Mouse (Mus musculus) liver, embryonic 11.5 days (tissue): Measurements from ENCODE around the gene Cox19. TPM values are rescaled to one million over a fixed set of nuclear protein-coding genes. Genes with fewer than 3 reads are reported as not detected.
"Not testable (repeated sequence)": the region's sequence is repeated elsewhere in the genome, so short reads cannot be mapped to it uniquely, and the experiment has no call there.

Source experiments
- ATAC-seq: fragments of 200-750 bp; cut with Nextera tagmentation; replicated peaks from 2 replicates; pipeline ENCODE4 v1.8.0; 2017; ENCODE audit warnings: moderate number of reproducible peaks, mild to moderate bottlenecking, moderate TSS enrichment, moderate library complexity; ENCODE audit not compliant: low FRiP score
- DNase-seq: peaks from one replicate; pipeline ENCODE4 v3.0.0-alpha.2; 2017; ENCODE audit warnings: low spot score
- H3K27ac ChIP-seq: fragments of 300-500 bp; sonication (generic); 2 replicates; pipeline ENCODE4 v1.5.1; 2014; ENCODE audit warnings: mild to moderate bottlenecking, low read depth, low read length, control low read depth
- H3K27me3 ChIP-seq: fragments of 300-500 bp; sonication (generic); replicated peaks from 2 replicates; pipeline ENCODE4 v1.6.1; 2014; ENCODE audit warnings: low read length, mixed read lengths; ENCODE audit not compliant: control insufficient read depth, insufficient read depth
- H3K36me3 ChIP-seq: fragments of 300-500 bp; sonication (generic); 2 replicates; pipeline ENCODE4 v1.6.1; 2014; ENCODE audit warnings: mild to moderate bottlenecking, low read length, moderate library complexity, mixed read lengths; ENCODE audit not compliant: control insufficient read depth, insufficient read depth
- H3K4me1 ChIP-seq: fragments of 300-500 bp; sonication (generic); replicated peaks from 2 replicates; pipeline ENCODE4 v1.6.1; 2014; ENCODE audit warnings: low read length, mixed read lengths; ENCODE audit not compliant: control insufficient read depth, insufficient read depth
- H3K4me2 ChIP-seq: fragments of 300-500 bp; sonication (generic); 2 replicates; pipeline ENCODE4 v1.6.1; 2014; ENCODE audit warnings: mild to moderate bottlenecking, control low read depth, moderate library complexity
- H3K4me3 ChIP-seq: fragments of 300-500 bp; sonication (generic); 2 replicates; pipeline ENCODE4 v1.5.1; 2014; ENCODE audit warnings: low read depth, low read length, control low read depth
- H3K9ac ChIP-seq: fragments of 300-500 bp; sonication (generic); 2 replicates; pipeline ENCODE4 v1.6.1; 2014; ENCODE audit warnings: low read depth, low read length, control low read depth
- H3K9me3 ChIP-seq: fragments of 300-500 bp; sonication (generic); 2 replicates; pipeline ENCODE4 v1.6.1; 2016; ENCODE audit warnings: low read length, inconsistent platforms, mixed read lengths; ENCODE audit not compliant: control insufficient read depth
- WGBS: fragments of 180-500 bp; shearing (Covaris S2); extraction: QIAGEN DNeasy Blood & Tissue Kit; methylation state at CpG from one replicate; pipeline ENCODE4 v1.1.7; 2014; 5-methylcytosine and 5-hydroxymethylcytosine counted together
- polyA plus RNA-seq: library from polyadenylated mRNA; unstranded; fragments of >200 nt; fragmentation: Nextera tagmentation; extraction: Ambion mirVana; gene quantifications from 2 replicates; pipeline ENCODE4 v1.2.1, GENCODE M21; 2014

The Cox19 gene
- polyA plus RNA-seq, 1 experiment from 2014 or later: 98.1 TPM

DNA sequence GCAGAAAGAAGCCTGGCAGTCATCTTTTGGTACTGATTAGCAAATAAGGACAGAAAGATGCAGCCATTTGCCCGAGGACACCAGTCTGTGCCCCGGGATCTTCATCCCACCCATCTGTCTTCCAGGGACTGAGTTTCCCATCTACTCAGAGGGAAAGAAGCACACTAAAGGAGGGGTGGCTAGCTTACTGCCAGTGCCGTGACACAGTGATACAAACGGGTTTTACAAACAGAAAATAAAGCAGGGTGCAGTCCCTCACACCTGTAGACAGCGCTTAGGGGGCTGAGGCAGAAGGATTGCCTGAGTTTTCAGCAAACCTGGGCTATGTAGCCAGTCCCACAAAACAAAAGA, 5.9 kb downstream of the Cox19 start:
- peak overlapping the region; percentile 39 for H3K27ac ChIP-seq
- ATAC-seq: peak; percentile 15

DNA sequence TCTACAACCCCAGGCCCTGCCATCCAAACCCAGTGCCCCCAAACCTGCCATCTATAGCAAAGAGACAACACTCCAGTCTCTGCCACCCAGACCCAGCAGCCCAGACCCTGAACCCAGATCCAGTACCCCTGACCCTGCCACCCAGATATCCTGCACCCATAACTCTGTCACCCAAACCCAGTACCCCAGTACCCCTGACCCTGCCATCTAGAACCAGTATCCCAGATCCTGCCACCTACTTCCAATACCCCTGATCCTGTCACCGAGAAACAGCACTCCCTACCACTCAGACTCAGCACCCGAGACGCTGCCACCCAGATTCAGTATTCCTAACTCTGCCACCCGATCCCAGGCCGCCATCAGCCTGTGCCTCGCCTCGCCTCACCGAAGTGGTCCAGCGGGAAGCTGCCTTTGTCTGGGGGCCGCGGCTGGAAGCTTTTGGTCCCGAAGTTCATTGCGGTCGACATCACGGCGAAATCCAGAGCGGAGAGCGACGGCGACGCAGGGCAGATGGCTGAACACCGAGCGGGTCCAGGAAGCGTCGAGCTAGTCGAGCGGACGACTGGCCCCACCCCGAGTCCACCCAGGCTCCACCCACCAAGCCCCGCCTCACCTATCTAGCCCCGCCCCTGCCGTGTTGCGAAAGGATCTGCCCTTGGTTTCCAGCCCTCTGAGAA, 6.4 kb downstream of the Cox19 start:
- Histone ChIP-seq H3K27ac (peak overlapping the region; percentile 40; the same call in 1 of the 2 replicates), H3K4me3 (peak overlapping the region; percentile 82), H3K36me3 (peaks cover 13% of the 10 kb centered on the region), H3K27me3 (no peaks in the 10 kb centered on the region), H3K9me3 (no peaks in the 10 kb centered on the region), H3K4me2 (peak overlapping the region; percentile 96), H3K4me1 (peaks cover 15% of the 10 kb centered on the region), H3K9ac (peak overlapping the region; percentile 78)
- ATAC-seq: peak; percentile 90
- peak; percentile 99 for DNase-seq
- under 1% methylated on average over 33 of the region's 33 CpGs for WGBS

More for the DNA sequence above, 5.9 kb downstream of the Cox19 start:
- Histone ChIP-seq H3K4me3 (peak overlapping the region; percentile 82), H3K9ac (peak overlapping the region; percentile 39; the same call in 1 of the 2 replicates), H3K36me3 (peaks cover 10% of the 10 kb centered on the region), H3K27me3 (no peaks in the 10 kb centered on the region), H3K4me1 (peaks cover 15% of the 10 kb centered on the region), H3K9me3 (no peaks in the 10 kb centered on the region), H3K4me2 (peak overlapping the region; percentile 66)
- DNase-seq: no peak
- 11% methylated on average over 5 of the region's 5 CpGs for whole genome bisulfite sequencing

DNA sequence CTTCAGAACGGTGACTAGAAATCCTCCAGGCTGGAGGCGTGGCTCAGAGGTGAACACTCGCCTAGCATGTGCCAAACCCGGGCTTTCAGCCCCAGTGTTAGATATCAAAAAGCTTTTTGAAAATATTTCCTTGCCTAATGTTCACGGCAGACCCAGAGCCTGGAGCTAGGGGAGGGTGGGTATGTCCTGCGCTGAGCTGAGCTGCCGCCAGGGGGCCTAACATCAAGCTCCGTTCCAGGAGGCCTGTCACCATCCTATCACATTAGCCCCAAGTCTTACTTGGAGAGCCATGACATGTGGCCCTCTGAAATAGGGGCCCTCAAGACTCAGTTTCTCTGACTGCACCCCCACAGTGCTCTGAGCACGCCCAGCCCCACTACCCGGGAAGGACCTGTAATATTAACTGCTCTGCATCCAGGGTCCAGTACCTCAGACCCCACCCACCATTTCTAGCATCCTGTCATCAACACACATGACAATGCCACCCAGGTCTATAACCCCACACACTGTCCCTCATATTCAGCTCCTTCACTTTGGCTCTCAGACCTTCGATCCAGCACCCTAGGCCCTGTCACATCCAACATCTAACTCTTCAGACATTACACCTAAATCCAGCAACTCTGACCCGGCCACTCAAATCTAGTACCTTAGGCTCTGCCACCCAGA, 7.1 kb downstream of the Cox19 start:
- H3K4me3 ChIP-seq: peak overlapping the region; percentile 82
- ATAC-seq (peak; percentile 78), DNase-seq (peak; percentile 81)
- peak overlapping the region; percentile 40 for H3K27ac ChIP-seq
- H3K27me3 ChIP-seq: no peaks in the 10 kb centered on the region
- 7% methylated on average over 12 of the region's 12 CpGs for WGBS
- peak overlapping the region; percentile 78 for H3K9ac ChIP-seq
- H3K36me3 ChIP-seq: peaks cover 20% of the 10 kb centered on the region
- H3K4me2 ChIP-seq: peak overlapping the region; percentile 96
- no peaks in the 10 kb centered on the region for H3K9me3 ChIP-seq
- H3K4me1 ChIP-seq: peaks cover 11% of the 10 kb centered on the region

DNA sequence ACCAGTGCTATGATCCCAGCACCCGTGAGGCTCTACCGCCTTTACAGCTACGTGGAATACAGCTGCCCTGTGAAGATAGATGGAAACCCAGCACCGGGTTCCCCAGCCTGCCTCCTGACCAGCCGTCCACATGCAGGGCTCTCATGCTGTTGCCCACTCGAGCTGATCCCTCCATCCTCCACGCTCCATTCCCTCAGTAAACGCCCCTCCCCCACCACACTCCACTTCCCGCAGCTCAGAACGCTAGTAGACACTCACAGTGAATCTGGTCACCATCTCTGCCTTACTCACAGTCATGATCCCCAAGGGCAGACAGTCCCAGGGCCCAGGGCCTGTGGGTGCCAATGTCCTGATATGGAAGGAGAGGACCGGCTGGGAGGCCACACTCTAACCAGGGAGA, 12.3 kb downstream of the Cox19 start:
- 81% methylated on average over 11 of the region's 11 CpGs for WGBS
- no peak overlapping the region for H3K27ac ChIP-seq
- peaks cover 40% of the 10 kb centered on the region for H3K36me3 ChIP-seq

DNA sequence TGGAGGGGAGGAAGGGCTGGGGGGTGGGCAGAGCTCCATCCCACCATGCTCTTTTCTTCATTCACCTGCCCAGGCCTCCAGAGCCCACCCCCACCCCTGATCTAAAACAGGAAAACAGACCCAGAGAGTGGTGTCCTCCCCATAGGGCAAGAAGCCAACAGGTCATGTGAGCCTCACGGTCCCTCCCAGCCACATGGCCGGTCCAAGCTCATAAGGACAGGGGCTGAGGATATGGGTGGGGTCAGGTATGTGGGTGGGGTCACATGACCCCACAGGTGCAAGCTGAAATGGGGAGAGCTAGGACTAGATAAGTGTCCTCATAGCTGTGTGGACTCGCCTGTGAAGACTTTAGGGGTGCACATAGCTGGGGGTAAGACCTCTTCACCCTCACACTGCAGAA, 12.8 kb downstream of the Cox19 start:
- H3K27ac ChIP-seq: no peak overlapping the region
- 72% methylated on average over 3 of the region's 3 CpGs for WGBS
- H3K36me3 ChIP-seq: peaks cover 40% of the 10 kb centered on the region

More for the DNA sequence above, 12.3 kb downstream of the Cox19 start:
- no peaks in the 10 kb centered on the region for H3K27me3 ChIP-seq
- H3K9ac ChIP-seq: no peak overlapping the region
- H3K4me2 ChIP-seq: no peak overlapping the region
- DNase-seq (no peak), ATAC-seq (no peak)
- H3K9me3 ChIP-seq: no peaks in the 10 kb centered on the region
- H3K4me1 ChIP-seq: peaks cover 5% of the 10 kb centered on the region
- H3K4me3 ChIP-seq: no peak overlapping the region

DNA sequence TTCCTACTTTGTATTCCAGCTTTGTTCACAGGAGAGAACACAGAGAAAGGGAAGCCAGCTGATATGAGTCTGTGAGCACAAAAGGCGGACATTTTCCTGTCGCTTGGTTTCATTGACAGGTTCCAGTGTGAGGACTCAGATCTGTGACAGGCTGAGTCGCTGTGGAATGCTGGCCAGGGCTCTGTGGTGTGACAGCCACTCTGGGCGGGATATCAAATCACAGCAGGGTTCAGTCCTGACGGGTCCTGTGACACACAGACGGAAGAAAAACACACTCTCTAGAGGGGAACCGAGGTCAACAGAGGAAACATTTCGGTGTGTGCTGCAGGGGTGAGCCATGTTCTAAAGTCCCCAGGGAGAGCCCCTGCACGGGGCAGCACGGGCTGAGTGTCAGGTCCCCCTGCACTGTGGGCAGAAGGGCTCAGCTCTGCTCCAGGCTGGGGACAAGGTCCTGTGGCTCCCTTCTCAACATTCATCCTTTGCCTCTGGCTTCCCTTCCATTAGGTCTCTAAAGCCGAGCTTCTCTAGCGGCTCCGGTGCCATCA, 13.3 kb downstream of the Cox19 start:
- WGBS: 81% methylated on average over 13 of the region's 13 CpGs
- Histone ChIP-seq H3K27me3 (no peaks in the 10 kb centered on the region), H3K9me3 (no peaks in the 10 kb centered on the region), H3K9ac (no peak overlapping the region), H3K4me2 (no peak overlapping the region), H3K36me3 (peaks cover 40% of the 10 kb centered on the region), H3K27ac (no peak overlapping the region), H3K4me3 (no peak overlapping the region), H3K4me1 (peaks cover under 1% of the 10 kb centered on the region)
- DNase-seq: no peak
- ATAC-seq: no peak

More for the DNA sequence above, 12.8 kb downstream of the Cox19 start:
- H3K4me3 ChIP-seq: no peak overlapping the region
- no peaks in the 10 kb centered on the region for H3K4me1 ChIP-seq
- DNase-seq (no peak), ATAC-seq (no peak)
- no peak overlapping the region for H3K4me2 ChIP-seq
- H3K9me3 ChIP-seq: no peaks in the 10 kb centered on the region
- H3K27me3 ChIP-seq: no peaks in the 10 kb centered on the region
- H3K9ac ChIP-seq: no peak overlapping the region

DNA sequence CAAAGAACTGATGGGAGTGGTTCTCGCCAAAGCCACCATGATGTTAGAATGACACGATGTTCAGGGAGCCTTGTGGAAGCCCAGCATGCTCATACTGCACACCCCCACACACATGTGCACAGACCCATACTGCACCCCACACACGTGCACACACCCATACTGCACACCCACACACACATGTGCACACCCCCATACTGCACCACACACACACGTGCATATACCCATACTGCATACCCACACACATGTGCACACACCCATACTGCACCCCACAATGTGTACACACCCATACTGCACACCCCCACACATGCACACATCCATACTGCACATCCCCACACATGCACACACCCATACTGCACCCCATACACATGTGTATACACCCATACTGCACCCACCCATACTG, 15.6 kb downstream of the Cox19 start:
- WGBS: 86% methylated on average over 4 of the region's 4 CpGs
- H3K9ac ChIP-seq: no peak overlapping the region
- H3K9me3 ChIP-seq: no peaks in the 10 kb centered on the region
- peaks cover 11% of the 10 kb centered on the region for H3K4me1 ChIP-seq
- H3K27ac ChIP-seq: no peak overlapping the region
- peaks cover 30% of the 10 kb centered on the region; the same call in 1 of the 2 replicates for H3K36me3 ChIP-seq
- no peak for DNase-seq
- no peak for ATAC-seq
- no peaks in the 10 kb centered on the region for H3K27me3 ChIP-seq
- no peak overlapping the region for H3K4me2 ChIP-seq
- no peak overlapping the region for H3K4me3 ChIP-seq

DNA sequence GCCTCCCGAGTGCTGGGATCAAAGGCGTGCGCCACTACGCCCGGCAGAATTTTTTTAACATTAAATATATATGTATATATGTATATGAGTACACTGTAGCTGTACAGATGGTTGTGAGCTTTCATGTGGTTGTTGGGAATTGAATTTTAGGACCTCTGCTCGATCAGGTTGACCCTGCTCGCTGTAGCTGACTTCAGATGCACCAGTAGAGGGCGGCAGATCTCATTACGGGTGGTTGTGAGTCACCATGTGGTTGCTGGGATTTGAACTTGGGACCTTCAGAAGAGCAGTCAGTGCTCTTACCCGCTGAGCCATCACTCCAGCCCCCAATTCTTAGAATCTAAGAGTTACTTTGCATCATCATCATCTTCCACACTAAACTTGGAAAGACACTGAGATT, 16.8 kb downstream of the Cox19 start:
- Histone ChIP-seq H3K36me3 (peaks cover 23% of the 10 kb centered on the region; the same call in 1 of the 2 replicates), H3K4me1 (peaks cover 11% of the 10 kb centered on the region)
- not testable (repeated sequence) for H3K9me3 ChIP-seq, H3K27me3 ChIP-seq, H3K4me3 ChIP-seq, H3K9ac ChIP-seq, H3K4me2 ChIP-seq, ATAC-seq, H3K27ac ChIP-seq, DNase-seq
- WGBS: 78% methylated on average over 10 of the region's 10 CpGs
